Mouse (Mus musculus): ENCODE results near the gene CK137956.

Gene CK137956

GRCm38 (mm10) chr4:127907151-127907550 is 63.6 kb downstream of the CK137956 start:
- peak; percentile 18 to 40 for DNase-seq

GRCm38 (mm10) chr4:127903954-127904353 is 66.8 kb downstream of the CK137956 start:
- no peak for DNase-seq

- DNase-seq, result no peak
These were observed 69.8 kb downstream of the CK137956 start for GRCm38 (mm10) chr4:127900893-127901456.

- no peak for DNase-seq
These were observed 81.7 kb downstream of the CK137956 start for GRCm38 (mm10) chr4:127889071-127889470.

GRCm38 (mm10) chr4:127878966-127879365 is 91.8 kb downstream of the CK137956 start:
- no peak for DNase-seq

Data from cerebellum, postnatal 14 days (tissue).